Comparison of ENCODE assay signal across 24 mouse cellular contexts in the genomic region with DNA sequence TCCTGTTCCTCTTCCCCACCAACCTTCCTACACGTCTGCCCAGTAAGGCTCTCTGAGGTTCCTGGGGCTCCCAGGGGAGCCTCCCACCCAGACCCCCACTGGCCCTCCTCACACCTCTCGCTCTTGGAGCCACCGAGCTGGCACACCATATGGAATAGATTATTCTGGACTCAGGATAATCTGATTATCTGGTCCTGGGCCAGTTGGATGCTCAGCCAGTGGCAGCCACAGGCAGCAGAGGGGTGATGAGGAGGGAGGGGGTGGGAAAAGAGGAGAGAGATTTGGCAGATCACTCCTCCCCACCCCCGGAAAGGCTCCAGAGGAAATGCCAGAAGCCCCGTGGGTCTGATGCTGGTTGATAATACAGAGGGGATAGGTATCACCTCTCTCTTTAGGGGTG. TPM values are rescaled to one million over a fixed set of nuclear protein-coding genes. Genes with fewer than 3 reads are reported as not detected.
A peak's percentile ranks its signal among the peaks of the same experiment; 100 is the strongest.
DNase-seq lines count a peak whose midpoint lies in the region; ATAC-seq lines count a peak whose summit lies in the region.
"Had no signal": no experiment of that assay in that cellular context is flagged by ENCODE, and none has a peak within 500 bp of the region (broad histone marks: within the 10 kb centered on the region; RNA-seq: fewer than 3 reads in every experiment).

No protein-coding gene starts in this region.

- 0 out of 2 replicates have a peak, but pooled peaks have one; percentile 16 for ATAC-seq in forebrain, embryonic 15.5 days (replicated peaks)
- no peak for ATAC-seq in forebrain, embryonic 13.5 days
- peak; percentile 39; the same call in 1 of the 2 replicates for ATAC-seq in embryonic facial prominence, embryonic 14.5 days (ENCODE audit: low read depth)

- no peak overlapping the region for H3K9ac ChIP-seq in forebrain, embryonic 15.5 days (replicated peaks)
- no peak overlapping the region for H3K9ac ChIP-seq in forebrain, embryonic 13.5 days
- no peak overlapping the region for H3K9ac ChIP-seq in embryonic facial prominence, embryonic 14.5 days (ENCODE audit: low read depth, low read length)
- H3K9ac ChIP-seq: embryonic facial prominence, embryonic 13.5 days; hindbrain, embryonic 12.5 days; limb, embryonic 12.5 days; liver, embryonic 15.5 days; lung, embryonic 15.5 days; neural tube, embryonic 12.5 days had no signal

- no peaks in the 10 kb centered on the region for H3K4me1 ChIP-seq in forebrain, embryonic 15.5 days
- H3K4me1 ChIP-seq in forebrain, embryonic 13.5 days, result no peaks in the 10 kb centered on the region
- H3K4me1 ChIP-seq in embryonic facial prominence, embryonic 14.5 days (ENCODE audit: control insufficient read depth, insufficient read depth, low read length), result no peaks in the 10 kb centered on the region
- H3K4me1 ChIP-seq: hindbrain, embryonic 12.5 days; liver, embryonic 15.5 days; lung, embryonic 15.5 days; neural tube, embryonic 12.5 days had no signal

- no peaks in the 10 kb centered on the region for H3K36me3 ChIP-seq in forebrain, embryonic 15.5 days
- no peaks in the 10 kb centered on the region for H3K36me3 ChIP-seq in forebrain, embryonic 13.5 days (ENCODE audit: poor library complexity, severe bottlenecking)
- no peaks in the 10 kb centered on the region for H3K36me3 ChIP-seq in embryonic facial prominence, embryonic 14.5 days (ENCODE audit: control insufficient read depth, insufficient read depth, low read length)
- H3K36me3 ChIP-seq: embryonic facial prominence, embryonic 13.5 days; hindbrain, embryonic 12.5 days; limb, embryonic 12.5 days; liver, embryonic 15.5 days; lung, embryonic 15.5 days; midbrain, embryonic 10.5 days; neural tube, embryonic 12.5 days had no signal

- no peaks in the 10 kb centered on the region for H3K9me3 ChIP-seq in forebrain, embryonic 15.5 days
- H3K9me3 ChIP-seq in forebrain, embryonic 13.5 days (replicated peaks), result no peaks in the 10 kb centered on the region
- no peaks in the 10 kb centered on the region for H3K9me3 ChIP-seq in embryonic facial prominence, embryonic 14.5 days (ENCODE audit: control insufficient read depth, low read length)
- H3K9me3 ChIP-seq: embryonic facial prominence, embryonic 13.5 days; hindbrain, embryonic 12.5 days; limb, embryonic 12.5 days; liver, embryonic 15.5 days; lung, embryonic 15.5 days; midbrain, embryonic 10.5 days; neural tube, embryonic 12.5 days had no signal

- WGBS in forebrain, embryonic 15.5 days, result 27% methylated on average over 5 of the region's 5 CpGs
- WGBS in forebrain, embryonic 13.5 days, result 26% methylated on average over 5 of the region's 5 CpGs
- WGBS in embryonic facial prominence, embryonic 14.5 days, result 12% methylated on average over 5 of the region's 5 CpGs

- no peak overlapping the region for H3K4me2 ChIP-seq in forebrain, embryonic 15.5 days (replicated peaks)
- no peak overlapping the region for H3K4me2 ChIP-seq in forebrain, embryonic 13.5 days
- no peak overlapping the region for H3K4me2 ChIP-seq in embryonic facial prominence, embryonic 14.5 days (ENCODE audit: low read depth, low read length)
- H3K4me2 ChIP-seq: embryonic facial prominence, embryonic 13.5 days; heart, embryonic 11.5 days; hindbrain, embryonic 12.5 days; limb, embryonic 12.5 days; liver, embryonic 15.5 days; lung, embryonic 15.5 days; neural tube, embryonic 12.5 days had no signal

- H3K27me3 ChIP-seq in forebrain, embryonic 15.5 days, result peaks cover 7% of the 10 kb centered on the region
- H3K27me3 ChIP-seq in forebrain, embryonic 13.5 days, result peaks cover 19% of the 10 kb centered on the region
- H3K27me3 ChIP-seq in embryonic facial prominence, embryonic 14.5 days (replicated peaks; ENCODE audit: control insufficient read depth, insufficient read depth, low read length), result peaks cover 6% of the 10 kb centered on the region
- H3K27me3 ChIP-seq: Patski had no signal

- peak; percentile 25 to 38 for DNase-seq in cerebellum, postnatal 10 days
- no peak for DNase-seq in cerebellum, postnatal 14 days
- DNase-seq in MN1 (ENCODE audit: low spot score), result peak; percentile 47
- no peak for DNase-seq in embryonic facial prominence, embryonic 14.5 days (ENCODE audit: low spot score)
- DNase-seq in T-cell, adult 2 months (ENCODE audit: low spot score), result no peak
- no peak for DNase-seq in urinary bladder, adult 18-20 months (ENCODE audit: low spot score in 2 of 2)

- no peak overlapping the region for H3K4me3 ChIP-seq in forebrain, embryonic 15.5 days
- H3K4me3 ChIP-seq in forebrain, embryonic 13.5 days, result no peak overlapping the region
- H3K4me3 ChIP-seq in embryonic facial prominence, embryonic 14.5 days (ENCODE audit: low read depth, low read length), result no peak overlapping the region
- H3K4me3 ChIP-seq: embryonic facial prominence, embryonic 13.5 days; erythroblast, embryonic 14.5 days; gastrocnemius, adult 2 months; hindbrain, embryonic 12.5 days; limb, embryonic 12.5 days; liver, embryonic 15.5 days; lung, embryonic 15.5 days; midbrain, embryonic 10.5 days; myocyte; neural tube, embryonic 12.5 days had no signal

- H3K27ac ChIP-seq in forebrain, embryonic 15.5 days (replicated peaks), result no peak overlapping the region
- H3K27ac ChIP-seq in forebrain, embryonic 13.5 days, result no peak overlapping the region
- H3K27ac ChIP-seq in embryonic facial prominence, embryonic 14.5 days (replicated peaks; ENCODE audit: low read depth, low read length), result no peak overlapping the region
- H3K27ac ChIP-seq: embryonic facial prominence, embryonic 13.5 days; gastrocnemius, adult 2 months; hindbrain, embryonic 12.5 days; limb, embryonic 12.5 days; liver, embryonic 15.5 days; lung, embryonic 15.5 days; midbrain, embryonic 10.5 days; neural tube, embryonic 12.5 days had no signal

RNA-seq across cellular contexts. Expression of a gene that starts 5.0 kb away (rescaled TPM):
- 0.19 TPM in 1 of 2 replicates, not detected in the other for polyA plus RNA-seq in forebrain, embryonic 15.5 days (2015; fragmentation: Nextera tagmentation; extraction: Ambion mirVana)
- not detected in 2 replicates for polyA plus RNA-seq in forebrain, embryonic 13.5 days (2015; fragmentation: Nextera tagmentation; extraction: Ambion mirVana)
- polyA plus RNA-seq in embryonic facial prominence, embryonic 14.5 days (2014; fragmentation: Nextera tagmentation; extraction: Ambion mirVana), result 0.21 and 0.35 TPM in 2 replicates
- polyA plus RNA-seq: embryonic facial prominence, embryonic 13.5 days; heart, embryonic 11.5 days; heart, embryonic 16.5 days; kidney, embryonic 14.5 days; limb, embryonic 12.5 days; liver, adult 2 months; liver, embryonic 15.5 days; lung, embryonic 15.5 days; myocyte; neural tube, embryonic 12.5 days; Patski; stomach, embryonic 16.5 days had no signal

RNA-seq across cellular contexts. Expression of a gene that starts 11.9 kb away (rescaled TPM):
- polyA plus RNA-seq in forebrain, embryonic 15.5 days (2015; fragmentation: Nextera tagmentation; extraction: Ambion mirVana), result 1.5 and 2.2 TPM in 2 replicates
- 0.90 and 1.1 TPM in 2 replicates for polyA plus RNA-seq in forebrain, embryonic 13.5 days (2015; fragmentation: Nextera tagmentation; extraction: Ambion mirVana)
- 0.72 and 0.98 TPM in 2 replicates for polyA plus RNA-seq in embryonic facial prominence, embryonic 14.5 days (2014; fragmentation: Nextera tagmentation; extraction: Ambion mirVana)
- polyA plus RNA-seq: erythroblast, embryonic 14.5 days; liver, embryonic 15.5 days; myocyte had no signal

RNA-seq across cellular contexts. Expression of a gene that starts 55.6 kb away (rescaled TPM):
- 0.23 and 0.85 TPM in 2 replicates for polyA plus RNA-seq in forebrain, embryonic 15.5 days (2015; fragmentation: Nextera tagmentation; extraction: Ambion mirVana)
- polyA plus RNA-seq in forebrain, embryonic 13.5 days (2015; fragmentation: Nextera tagmentation; extraction: Ambion mirVana), result 0.39 and 0.64 TPM in 2 replicates
- 0.17 and 1.3 TPM in 2 replicates for polyA plus RNA-seq in embryonic facial prominence, embryonic 14.5 days (2014; fragmentation: Nextera tagmentation; extraction: Ambion mirVana)
- polyA plus RNA-seq: erythroblast, embryonic 14.5 days had no signal

RNA-seq across cellular contexts. Expression of a gene that starts 55.7 kb away (rescaled TPM):
- polyA plus RNA-seq in forebrain, embryonic 15.5 days (2015; fragmentation: Nextera tagmentation; extraction: Ambion mirVana), result 16.9 and 18.8 TPM in 2 replicates
- 12.7 and 14.2 TPM in 2 replicates for polyA plus RNA-seq in forebrain, embryonic 13.5 days (2015; fragmentation: Nextera tagmentation; extraction: Ambion mirVana)
- polyA plus RNA-seq in embryonic facial prominence, embryonic 14.5 days (2014; fragmentation: Nextera tagmentation; extraction: Ambion mirVana), result 9.2 and 9.4 TPM in 2 replicates
- polyA plus RNA-seq: erythroblast, embryonic 14.5 days had no signal

Comparison
In these comparisons a context has a peak if more than half of its experiments do, and no peak if none do; other contexts are left out.
1. DNase-seq: peak in cerebellum, postnatal 10 days (2 of 2) and MN1 (single experiment); none in cerebellum, postnatal 14 days (0 of 2), embryonic facial prominence, embryonic 14.5 days (single experiment), T-cell, adult 2 months (single experiment) and urinary bladder, adult 18-20 months (0 of 2).